Mouse (Mus musculus) embryonic facial prominence, embryonic 10.5 days (tissue): ENCODE data around the gene Timp3. TPM values are rescaled to one million over a fixed set of nuclear protein-coding genes. Genes with fewer than 3 reads are reported as not detected.

Experiments used
- DNase-seq: peaks from one replicate; pipeline ENCODE4 v3.0.0-alpha.2; 2017; ENCODE audit warnings: low spot score
- H3K27ac ChIP-seq: fragments of 300-500 bp; sonication (generic); replicated peaks from 2 replicates; pipeline ENCODE4 v1.5.1; 2016; ENCODE audit warnings: mild to moderate bottlenecking
- H3K27me3 ChIP-seq: fragments of 300-500 bp; sonication (generic); replicated peaks from 2 replicates; pipeline ENCODE4 v1.6.1; 2016; ENCODE audit warnings: low read depth, mild to moderate bottlenecking; ENCODE audit not compliant: poor library complexity, severe bottlenecking
- H3K36me3 ChIP-seq: fragments of 300-500 bp; sonication (generic); replicated peaks from 2 replicates; pipeline ENCODE4 v1.6.1; 2016; ENCODE audit warnings: mild to moderate bottlenecking, moderate library complexity
- H3K4me1 ChIP-seq: fragments of 300-500 bp; sonication (generic); 2 replicates; pipeline ENCODE4 v1.6.1; 2016
- H3K4me3 ChIP-seq: fragments of 300-500 bp; sonication (generic); 2 replicates; pipeline ENCODE4 v1.5.1; 2016; ENCODE audit warnings: mild to moderate bottlenecking, moderate library complexity
- H3K9me3 ChIP-seq: fragments of 300-500 bp; sonication (generic); 2 replicates; pipeline ENCODE4 v1.6.1; 2016; ENCODE audit warnings: mild to moderate bottlenecking
- WGBS: fragments of 180-500 bp; shearing (Covaris S2); methylation state at CpG from one replicate; pipeline ENCODE4 v1.1.7; 2016; 5-methylcytosine and 5-hydroxymethylcytosine counted together
- polyA plus RNA-seq: library from polyadenylated mRNA; unstranded; fragments of >200 nt; fragmentation: Nextera tagmentation; extraction: Ambion mirVana; gene quantifications from 2 replicates; pipeline ENCODE4 v1.2.1, GENCODE M21; 2016

The Timp3 gene
- 29.4 and 36.3 TPM in 2 replicates for polyA plus RNA-seq

DNA sequence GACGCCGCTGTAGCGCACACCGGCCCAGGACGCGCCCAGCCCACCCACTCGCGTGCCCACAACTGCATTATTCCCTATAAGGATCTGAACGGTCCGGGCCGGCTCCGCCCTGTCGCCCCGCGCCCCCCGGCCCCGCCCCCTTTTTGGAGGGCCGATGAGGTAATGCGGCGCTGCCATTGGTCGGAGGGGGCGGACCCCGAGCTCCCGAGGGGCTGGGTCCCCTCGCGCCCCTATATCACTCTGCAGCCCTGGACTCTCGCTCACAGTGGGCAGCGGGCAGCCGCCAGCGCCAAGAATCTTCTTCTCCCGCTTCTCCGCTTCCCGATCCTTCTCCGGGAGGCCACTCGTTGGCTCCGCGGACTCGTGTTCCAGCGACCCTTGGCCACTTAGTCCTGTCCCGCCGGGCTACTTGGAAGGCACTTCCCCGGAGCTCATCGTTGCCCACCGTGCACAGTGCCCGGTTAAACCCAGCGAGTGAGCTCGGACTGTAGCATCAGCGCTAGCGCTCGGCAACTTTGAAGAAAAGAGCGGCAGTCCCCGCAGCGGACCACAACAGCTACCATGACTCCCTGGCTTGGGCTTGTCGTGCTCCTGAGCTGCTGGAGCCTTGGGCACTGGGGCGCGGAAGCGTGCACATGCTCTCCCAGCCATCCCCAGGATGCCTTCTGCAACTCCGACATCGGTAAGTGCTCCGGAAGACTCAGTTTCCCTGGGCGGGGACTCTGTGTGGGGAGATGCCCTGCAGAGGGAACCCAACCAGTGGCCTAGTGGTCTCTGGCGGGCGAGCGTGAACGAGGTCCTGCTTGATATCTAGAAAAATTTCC, at the start of gene Timp3:
Timp3 (plus strand) TSS at position 80 of the 824 bp plus-strand sequence.
- peak; percentile 91 for DNase-seq
- no peaks in the 10 kb centered on the region; the same call in 1 of the 2 replicates for H3K36me3 ChIP-seq
- 1% methylated on average over 65 of the region's 65 CpGs for WGBS
- peak within 1 kb of the TSS; percentile 64 for H3K4me3 ChIP-seq
- peaks cover 49% of the 10 kb centered on the region for H3K27me3 ChIP-seq
- H3K4me1 ChIP-seq: peaks cover 59% of the 10 kb centered on the region
- H3K27ac ChIP-seq: peak within 1 kb of the TSS; percentile 80
- H3K9me3 ChIP-seq: no peaks in the 10 kb centered on the region

DNA sequence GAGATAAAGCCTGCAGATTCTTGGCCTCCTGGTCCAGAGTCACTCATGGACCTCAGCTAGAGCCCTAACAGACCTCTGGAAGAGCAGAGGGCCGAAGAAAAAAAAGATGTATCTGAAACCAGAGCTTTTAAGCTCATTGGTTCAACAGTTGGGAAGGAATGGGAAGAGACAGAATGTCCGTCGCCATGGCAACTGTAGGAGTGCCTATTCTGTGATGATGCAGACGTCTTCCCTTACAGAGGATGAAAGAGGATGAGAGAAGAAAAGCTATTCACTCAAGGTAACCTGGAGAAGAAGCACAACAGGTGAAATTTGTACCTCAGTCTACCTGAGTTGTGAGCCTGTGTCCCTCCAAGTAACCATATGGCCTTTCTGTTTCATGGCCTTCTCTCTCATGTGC, 44.0 kb upstream of the Timp3 start:
- 0 out of 2 replicates have a peak, but pooled peaks cover 3% of the 10 kb centered on the region for H3K4me1 ChIP-seq
- no peak overlapping the region for H3K27ac ChIP-seq
- H3K27me3 ChIP-seq: no peaks in the 10 kb centered on the region
- DNase-seq: peak; percentile 32
- 0 out of 2 replicates have a peak, but pooled peaks cover 3% of the 10 kb centered on the region for H3K9me3 ChIP-seq
- H3K36me3 ChIP-seq: no peaks in the 10 kb centered on the region
- 60% methylated on average over 4 of the region's 4 CpGs for WGBS
- H3K4me3 ChIP-seq: no peak overlapping the region

- H3K27me3 ChIP-seq: no peaks in the 10 kb centered on the region
- no peak for DNase-seq
- H3K36me3 ChIP-seq: no peaks in the 10 kb centered on the region
- 0 out of 2 replicates have a peak, but pooled peaks cover 3% of the 10 kb centered on the region for H3K4me1 ChIP-seq
- no peak overlapping the region for H3K27ac ChIP-seq
- 0 out of 2 replicates have a peak, but pooled peaks cover 3% of the 10 kb centered on the region for H3K9me3 ChIP-seq
- 79% methylated on average over 3 of the region's 3 CpGs for WGBS
- H3K4me3 ChIP-seq: no peak overlapping the region
Measured at GRCm38 (mm10) chr10:86257045-86257444, 43.1 kb upstream of the Timp3 start.

DNA sequence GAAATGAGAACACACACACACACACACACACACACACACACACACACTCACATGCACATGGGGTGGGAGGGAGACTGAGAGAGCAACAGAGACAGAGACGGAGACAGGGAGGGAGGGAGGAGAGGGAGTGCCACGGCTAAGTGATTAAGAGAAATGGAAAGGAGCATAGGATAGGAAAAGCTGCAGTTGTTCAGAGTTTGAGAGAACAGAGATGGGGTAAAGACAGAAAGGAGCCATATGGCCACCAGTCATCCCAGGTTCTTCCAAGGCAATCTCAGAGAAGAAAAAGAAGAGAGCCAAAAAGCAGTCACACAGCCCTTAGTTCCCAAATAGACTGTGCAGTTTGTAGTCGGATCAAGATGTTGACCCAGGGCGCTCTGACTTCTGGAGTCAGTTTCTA, 42.1 kb upstream of the Timp3 start:
- 0 out of 2 replicates have a peak, but pooled peaks cover 3% of the 10 kb centered on the region for H3K9me3 ChIP-seq
- DNase-seq: no peak
- WGBS: 70% methylated on average over 4 of the region's 4 CpGs

GRCm38 (mm10) chr10:86258992-86259391, 41.2 kb upstream of the Timp3 start:
- no peak for DNase-seq
- Histone ChIP-seq H3K9me3 (0 out of 2 replicates have a peak, but pooled peaks cover 3% of the 10 kb centered on the region), H3K27me3 (no peaks in the 10 kb centered on the region), H3K4me3 (no peak overlapping the region), H3K27ac (no peak overlapping the region), H3K4me1 (0 out of 2 replicates have a peak, but pooled peaks cover 3% of the 10 kb centered on the region), H3K36me3 (no peaks in the 10 kb centered on the region)
- 86% methylated on average over 3 of the region's 3 CpGs for WGBS

More for the DNA sequence above, 42.1 kb upstream of the Timp3 start:
- 0 out of 2 replicates have a peak, but pooled peaks cover 3% of the 10 kb centered on the region for H3K4me1 ChIP-seq
- no peaks in the 10 kb centered on the region for H3K36me3 ChIP-seq
- H3K27ac ChIP-seq: no peak overlapping the region
- no peak overlapping the region for H3K4me3 ChIP-seq
- H3K27me3 ChIP-seq: no peaks in the 10 kb centered on the region

- H3K4me1 ChIP-seq: no peaks in the 10 kb centered on the region
Measured at GRCm38 (mm10) chr10:86261725-86262124, 38.4 kb upstream of the Timp3 start.

DNA sequence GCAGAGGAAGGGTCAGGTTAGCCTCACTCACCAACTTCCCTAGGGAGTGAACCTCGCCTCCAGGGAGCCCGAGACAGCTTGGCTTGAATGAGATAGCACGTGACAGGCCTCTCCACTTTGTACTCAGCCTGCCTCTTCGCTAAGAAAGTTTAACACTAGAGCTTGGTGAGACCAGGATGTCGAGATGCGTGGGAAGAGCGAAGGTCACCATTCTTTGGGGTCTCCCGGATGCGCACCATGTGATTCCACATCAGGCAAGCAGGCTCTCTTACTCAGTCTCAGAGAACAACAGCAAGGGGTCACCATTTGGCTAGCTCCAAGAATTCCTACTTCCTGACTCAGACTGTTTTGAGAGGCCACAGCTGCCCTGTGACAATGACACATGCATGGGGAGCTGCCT, 35.6 kb upstream of the Timp3 start:
- no peaks in the 10 kb centered on the region for H3K36me3 ChIP-seq
- no peak overlapping the region for H3K4me3 ChIP-seq
- no peak for DNase-seq
- no peak overlapping the region for H3K27ac ChIP-seq
- H3K27me3 ChIP-seq: no peaks in the 10 kb centered on the region
- 0 out of 2 replicates have a peak, but pooled peaks cover 3% of the 10 kb centered on the region for H3K9me3 ChIP-seq
- no peaks in the 10 kb centered on the region for H3K4me1 ChIP-seq
- 87% methylated on average over 9 of the region's 9 CpGs for WGBS

More at GRCm38 (mm10) chr10:86261725-86262124, 38.4 kb upstream of the Timp3 start:
- no peaks in the 10 kb centered on the region for H3K36me3 ChIP-seq
- H3K27ac ChIP-seq: no peak overlapping the region
- no peak overlapping the region for H3K4me3 ChIP-seq
- no peak for DNase-seq
- WGBS: 87% methylated on average over 2 of the region's 2 CpGs
- 0 out of 2 replicates have a peak, but pooled peaks cover 3% of the 10 kb centered on the region for H3K9me3 ChIP-seq
- H3K27me3 ChIP-seq: no peaks in the 10 kb centered on the region

- 78% methylated on average over 3 of the region's 3 CpGs for WGBS
- Histone ChIP-seq H3K36me3 (no peaks in the 10 kb centered on the region), H3K27ac (no peak overlapping the region), H3K27me3 (no peaks in the 10 kb centered on the region), H3K4me3 (no peak overlapping the region), H3K9me3 (no peaks in the 10 kb centered on the region), H3K4me1 (peaks cover 15% of the 10 kb centered on the region)
- DNase-seq: no peak
Measured at GRCm38 (mm10) chr10:86270254-86270653, 29.9 kb upstream of the Timp3 start.

DNA sequence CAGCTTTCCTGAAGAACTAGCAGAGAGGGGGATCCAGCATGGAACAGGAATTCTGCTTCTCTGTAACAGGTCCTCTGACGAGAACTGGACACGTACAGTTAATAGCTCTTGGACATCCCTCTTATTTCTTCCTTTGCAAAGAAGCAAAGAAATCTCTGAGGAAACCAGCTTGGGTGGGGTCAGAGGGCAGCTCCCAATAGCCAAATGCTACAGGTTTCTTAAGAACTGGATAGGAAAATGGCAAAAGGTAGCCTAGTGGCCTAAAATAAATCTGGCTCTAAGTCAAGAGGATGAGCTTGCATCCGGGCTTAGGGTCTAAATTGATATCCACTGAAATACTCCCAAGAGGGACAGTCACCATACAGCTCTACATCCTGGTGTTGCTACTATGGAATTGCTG, 27.3 kb upstream of the Timp3 start:
- Histone ChIP-seq H3K27ac (peak overlapping the region; percentile 69), H3K36me3 (no peaks in the 10 kb centered on the region), H3K4me1 (peaks cover 15% of the 10 kb centered on the region), H3K4me3 (no peak overlapping the region), H3K9me3 (no peaks in the 10 kb centered on the region), H3K27me3 (no peaks in the 10 kb centered on the region)
- DNase-seq: no peak
- WGBS: 89% methylated on average over 3 of the region's 3 CpGs

DNA sequence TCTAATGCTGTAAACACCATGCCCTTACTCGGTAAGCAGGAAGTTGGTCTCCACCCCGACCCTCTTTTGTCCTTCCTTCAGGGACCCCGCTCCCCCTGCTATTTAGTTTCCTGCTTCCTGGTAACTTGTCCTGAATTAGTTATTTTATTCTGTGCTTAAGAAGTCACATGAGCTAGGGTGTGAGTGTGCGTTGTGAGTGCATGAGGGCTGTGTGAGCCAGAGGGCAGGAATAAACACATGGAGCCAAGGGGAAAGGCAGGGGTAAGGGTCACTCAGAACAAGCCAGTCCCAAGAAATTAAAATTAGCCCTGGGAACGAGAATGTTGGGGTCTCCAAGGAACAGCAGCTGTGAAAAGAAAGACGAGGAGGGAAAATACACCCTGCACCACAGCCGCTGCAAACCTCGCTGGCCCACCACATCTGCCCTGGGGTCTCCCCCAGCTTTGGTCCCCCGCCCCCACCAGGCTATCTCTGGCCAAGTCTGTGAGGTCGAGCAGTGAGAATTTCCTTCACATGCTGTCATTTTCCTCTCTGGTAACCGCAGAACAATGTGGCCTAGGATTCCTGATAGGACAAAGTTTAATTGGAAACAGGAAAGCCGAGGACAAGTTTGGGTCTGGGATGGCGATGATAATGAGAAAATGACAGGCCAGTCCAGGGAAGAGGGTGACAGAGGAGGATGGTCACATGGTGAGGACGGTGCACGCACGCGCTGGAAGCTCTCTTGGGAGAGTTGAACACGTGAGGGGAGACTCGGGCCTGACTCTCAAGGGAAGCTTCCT, 26.6 kb upstream of the Timp3 start:
- Histone ChIP-seq H3K4me1 (peaks cover 17% of the 10 kb centered on the region), H3K4me3 (no peak overlapping the region), H3K9me3 (no peaks in the 10 kb centered on the region), H3K36me3 (no peaks in the 10 kb centered on the region), H3K27me3 (no peaks in the 10 kb centered on the region), H3K27ac (peak overlapping the region; percentile 69)
- 41% methylated on average over 19 of the region's 19 CpGs for WGBS
- peak; percentile 61 for DNase-seq

DNA sequence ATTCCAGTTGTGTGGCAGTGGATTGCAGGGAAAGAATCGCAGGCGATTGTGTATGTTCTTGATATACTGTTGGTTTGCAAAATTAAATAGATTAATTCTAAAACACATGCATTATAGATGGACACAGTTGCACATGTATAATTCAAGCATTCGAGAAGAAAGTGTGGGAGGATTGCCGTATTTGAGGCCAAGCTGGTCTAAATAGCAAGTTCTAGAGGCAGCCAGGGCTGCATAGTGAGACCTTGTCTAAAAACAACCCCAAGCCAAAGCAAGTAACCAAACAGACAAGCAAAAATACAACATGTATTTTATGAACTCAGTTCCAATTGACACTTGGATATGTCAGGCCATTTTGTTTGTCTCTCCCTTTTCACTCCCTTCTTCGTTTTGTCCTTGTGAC, 24.6 kb upstream of the Timp3 start:
- no peaks in the 10 kb centered on the region for H3K9me3 ChIP-seq
- peaks cover 24% of the 10 kb centered on the region for H3K4me1 ChIP-seq
- 90% methylated on average over 5 of the region's 5 CpGs for WGBS
- H3K27me3 ChIP-seq: no peaks in the 10 kb centered on the region
- DNase-seq: no peak
- H3K4me3 ChIP-seq: no peak overlapping the region
- H3K36me3 ChIP-seq: no peaks in the 10 kb centered on the region
- H3K27ac ChIP-seq: no peak overlapping the region

DNA sequence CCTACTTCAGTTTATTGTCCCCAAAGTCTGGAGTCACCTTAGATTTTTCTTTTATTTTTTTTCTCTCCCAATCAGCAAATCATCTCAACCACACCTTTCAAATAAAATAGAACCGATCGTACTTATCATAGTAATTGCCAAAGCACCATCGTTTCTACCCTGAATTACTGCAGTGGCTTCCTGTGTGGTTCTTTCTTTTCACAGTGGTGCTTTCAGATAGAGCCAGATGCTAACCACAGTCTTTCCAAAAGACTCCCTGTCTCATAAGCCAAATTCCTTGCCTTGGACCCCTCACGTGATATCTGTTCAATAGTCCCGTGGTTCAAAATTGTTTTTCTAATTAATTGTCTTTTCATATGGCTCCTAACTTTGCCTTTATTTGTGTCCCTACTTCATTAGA, 22.8 kb upstream of the Timp3 start:
- whole genome bisulfite sequencing: 92% methylated on average over 5 of the region's 5 CpGs
- H3K9me3 ChIP-seq: no peaks in the 10 kb centered on the region
- no peak for DNase-seq

More for the DNA sequence above, 22.8 kb upstream of the Timp3 start:
- Histone ChIP-seq H3K27me3 (no peaks in the 10 kb centered on the region), H3K36me3 (no peaks in the 10 kb centered on the region), H3K4me3 (no peak overlapping the region), H3K27ac (no peak overlapping the region), H3K4me1 (peaks cover 24% of the 10 kb centered on the region)
